Mouse (Mus musculus): ENCODE measurements around the gene Foxo1. TPM values are rescaled to one million over a fixed set of nuclear protein-coding genes. Genes with fewer than 3 reads are reported as not detected.

The Foxo1 gene
- polyA plus RNA-seq, 1 experiment from 2014 or later: 3.9 TPM

- WGBS: 77% methylated on average over 9 of the region's 9 CpGs
- Histone ChIP-seq H3K36me3 (replicated peaks; ENCODE audit: control insufficient read depth, insufficient read depth) (no peaks in the 10 kb centered on the region), H3K9me3 (ENCODE audit: control insufficient read depth, low read length) (no peaks in the 10 kb centered on the region), H3K4me3 (replicated peaks; ENCODE audit: low read length) (no peak overlapping the region), H3K9ac (no peak overlapping the region), H3K27me3 (ENCODE audit: control insufficient read depth, insufficient read depth, low read length) (peaks cover 19% of the 10 kb centered on the region), H3K4me1 (replicated peaks; ENCODE audit: control insufficient read depth, insufficient read depth, low read length) (no peaks in the 10 kb centered on the region; the same call in 1 of the 2 replicates), H3K27ac (no peak overlapping the region), H3K4me2 (replicated peaks) (no peak overlapping the region)
- ATAC-seq (ENCODE audit: low FRiP score) (no peak), DNase-seq (ENCODE audit: low spot score) (no peak)
Measured at GRCm38 (mm10) chr3:52275037-52275555, 7.0 kb downstream of the Foxo1 start.

- Histone ChIP-seq H3K4me2 (replicated peaks) (no peak overlapping the region), H3K27ac (no peak overlapping the region), H3K4me3 (replicated peaks; ENCODE audit: low read length) (no peak overlapping the region), H3K4me1 (replicated peaks; ENCODE audit: control insufficient read depth, insufficient read depth, low read length) (0 out of 2 replicates have a peak, but pooled peaks cover 5% of the 10 kb centered on the region), H3K9me3 (ENCODE audit: control insufficient read depth, low read length) (no peaks in the 10 kb centered on the region), H3K9ac (no peak overlapping the region), H3K36me3 (replicated peaks; ENCODE audit: control insufficient read depth, insufficient read depth) (no peaks in the 10 kb centered on the region), H3K27me3 (ENCODE audit: control insufficient read depth, insufficient read depth, low read length) (no peaks in the 10 kb centered on the region)
- 100% methylated on average over 1 of the region's 1 CpGs for WGBS
- ATAC-seq (ENCODE audit: low FRiP score) (no peak), DNase-seq (ENCODE audit: low spot score) (no peak)
Measured at GRCm38 (mm10) chr3:52280681-52281080, 12.5 kb downstream of the Foxo1 start.

GRCm38 (mm10) chr3:52281882-52282281, 13.7 kb downstream of the Foxo1 start:
- H3K9me3 ChIP-seq (ENCODE audit: control insufficient read depth, low read length): no peaks in the 10 kb centered on the region
- DNase-seq (ENCODE audit: low spot score): no peak
- H3K27ac ChIP-seq: no peak overlapping the region
- no peak for ATAC-seq (ENCODE audit: low FRiP score)
- no peak overlapping the region for H3K4me3 ChIP-seq (replicated peaks; ENCODE audit: low read length)
- no peaks in the 10 kb centered on the region for H3K36me3 ChIP-seq (replicated peaks; ENCODE audit: control insufficient read depth, insufficient read depth)
- WGBS: 85% methylated on average over 3 of the region's 3 CpGs
- 0 out of 2 replicates have a peak, but pooled peaks cover 5% of the 10 kb centered on the region for H3K4me1 ChIP-seq (replicated peaks; ENCODE audit: control insufficient read depth, insufficient read depth, low read length)
- H3K4me2 ChIP-seq (replicated peaks): no peak overlapping the region
- H3K9ac ChIP-seq: no peak overlapping the region
- no peaks in the 10 kb centered on the region for H3K27me3 ChIP-seq (ENCODE audit: control insufficient read depth, insufficient read depth, low read length)

GRCm38 (mm10) chr3:52282369-52282768, 14.2 kb downstream of the Foxo1 start:
- H3K4me1 ChIP-seq (replicated peaks; ENCODE audit: control insufficient read depth, insufficient read depth, low read length): 0 out of 2 replicates have a peak, but pooled peaks cover 5% of the 10 kb centered on the region

GRCm38 (mm10) chr3:52283521-52283920, 15.4 kb downstream of the Foxo1 start:
- WGBS: 95% methylated on average over 6 of the region's 6 CpGs
- H3K9me3 ChIP-seq (ENCODE audit: control insufficient read depth, low read length): no peaks in the 10 kb centered on the region
- H3K4me2 ChIP-seq (replicated peaks): no peak overlapping the region
- H3K27ac ChIP-seq: no peak overlapping the region
- H3K27me3 ChIP-seq (ENCODE audit: control insufficient read depth, insufficient read depth, low read length): no peaks in the 10 kb centered on the region
- H3K4me1 ChIP-seq (replicated peaks; ENCODE audit: control insufficient read depth, insufficient read depth, low read length): 0 out of 2 replicates have a peak, but pooled peaks cover 5% of the 10 kb centered on the region
- H3K4me3 ChIP-seq (replicated peaks; ENCODE audit: low read length): no peak overlapping the region
- ATAC-seq (ENCODE audit: low FRiP score) (no peak), DNase-seq (ENCODE audit: low spot score) (no peak)
- no peak overlapping the region for H3K9ac ChIP-seq
- H3K36me3 ChIP-seq (replicated peaks; ENCODE audit: control insufficient read depth, insufficient read depth): no peaks in the 10 kb centered on the region

More at GRCm38 (mm10) chr3:52282369-52282768, 14.2 kb downstream of the Foxo1 start:
- Histone ChIP-seq H3K4me3 (replicated peaks; ENCODE audit: low read length) (no peak overlapping the region), H3K27me3 (ENCODE audit: control insufficient read depth, insufficient read depth, low read length) (no peaks in the 10 kb centered on the region), H3K4me2 (replicated peaks) (no peak overlapping the region), H3K9me3 (ENCODE audit: control insufficient read depth, low read length) (no peaks in the 10 kb centered on the region), H3K27ac (no peak overlapping the region), H3K9ac (no peak overlapping the region), H3K36me3 (replicated peaks; ENCODE audit: control insufficient read depth, insufficient read depth) (no peaks in the 10 kb centered on the region)
- DNase-seq (ENCODE audit: low spot score) (no peak), ATAC-seq (ENCODE audit: low FRiP score) (no peak)
- 63% methylated on average over 2 of the region's 2 CpGs for WGBS

- no peaks in the 10 kb centered on the region for H3K9me3 ChIP-seq (ENCODE audit: control insufficient read depth, low read length)
- DNase-seq (ENCODE audit: low spot score) (no peak), ATAC-seq (ENCODE audit: low FRiP score) (no peak)
- WGBS: 96% methylated on average over 2 of the region's 2 CpGs
- no peaks in the 10 kb centered on the region for H3K36me3 ChIP-seq (replicated peaks; ENCODE audit: control insufficient read depth, insufficient read depth)
- H3K4me1 ChIP-seq (replicated peaks; ENCODE audit: control insufficient read depth, insufficient read depth, low read length): no peaks in the 10 kb centered on the region
- H3K9ac ChIP-seq: no peak overlapping the region
- H3K27me3 ChIP-seq (ENCODE audit: control insufficient read depth, insufficient read depth, low read length): no peaks in the 10 kb centered on the region
- H3K4me2 ChIP-seq (replicated peaks): no peak overlapping the region
- no peak overlapping the region for H3K27ac ChIP-seq
- H3K4me3 ChIP-seq (replicated peaks; ENCODE audit: low read length): no peak overlapping the region
Measured at GRCm38 (mm10) chr3:52290811-52291210, 22.7 kb downstream of the Foxo1 start.

- DNase-seq (ENCODE audit: low spot score) (no peak), ATAC-seq (ENCODE audit: low FRiP score) (no peak)
- Histone ChIP-seq H3K4me2 (replicated peaks) (no peak overlapping the region), H3K4me1 (replicated peaks; ENCODE audit: control insufficient read depth, insufficient read depth, low read length) (no peaks in the 10 kb centered on the region), H3K4me3 (replicated peaks; ENCODE audit: low read length) (no peak overlapping the region), H3K9me3 (ENCODE audit: control insufficient read depth, low read length) (no peaks in the 10 kb centered on the region), H3K9ac (no peak overlapping the region), H3K27me3 (ENCODE audit: control insufficient read depth, insufficient read depth, low read length) (no peaks in the 10 kb centered on the region), H3K27ac (no peak overlapping the region), H3K36me3 (replicated peaks; ENCODE audit: control insufficient read depth, insufficient read depth) (no peaks in the 10 kb centered on the region)
- 84% methylated on average over 7 of the region's 7 CpGs for WGBS
Measured at GRCm38 (mm10) chr3:52292498-52292897, 24.4 kb downstream of the Foxo1 start.

GRCm38 (mm10) chr3:52293946-52294345, 25.8 kb downstream of the Foxo1 start:
- Histone ChIP-seq H3K9me3 (ENCODE audit: control insufficient read depth, low read length) (no peaks in the 10 kb centered on the region), H3K9ac (no peak overlapping the region), H3K4me2 (replicated peaks) (no peak overlapping the region), H3K27ac (no peak overlapping the region), H3K36me3 (replicated peaks; ENCODE audit: control insufficient read depth, insufficient read depth) (no peaks in the 10 kb centered on the region), H3K4me1 (replicated peaks; ENCODE audit: control insufficient read depth, insufficient read depth, low read length) (no peaks in the 10 kb centered on the region), H3K27me3 (ENCODE audit: control insufficient read depth, insufficient read depth, low read length) (no peaks in the 10 kb centered on the region), H3K4me3 (replicated peaks; ENCODE audit: low read length) (no peak overlapping the region)
- DNase-seq (ENCODE audit: low spot score): no peak
- 65% methylated on average over 5 of the region's 5 CpGs for WGBS
- no peak for ATAC-seq (ENCODE audit: low FRiP score)

GRCm38 (mm10) chr3:52295688-52296087, 27.6 kb downstream of the Foxo1 start:
- Histone ChIP-seq H3K4me2 (replicated peaks) (no peak overlapping the region), H3K27me3 (ENCODE audit: control insufficient read depth, insufficient read depth, low read length) (no peaks in the 10 kb centered on the region), H3K27ac (no peak overlapping the region), H3K36me3 (replicated peaks; ENCODE audit: control insufficient read depth, insufficient read depth) (no peaks in the 10 kb centered on the region), H3K9me3 (ENCODE audit: control insufficient read depth, low read length) (no peaks in the 10 kb centered on the region), H3K9ac (no peak overlapping the region), H3K4me1 (replicated peaks; ENCODE audit: control insufficient read depth, insufficient read depth, low read length) (no peaks in the 10 kb centered on the region), H3K4me3 (replicated peaks; ENCODE audit: low read length) (no peak overlapping the region)
- DNase-seq (ENCODE audit: low spot score) (no peak), ATAC-seq (ENCODE audit: low FRiP score) (no peak)
- 84% methylated on average over 1 of the region's 1 CpGs for WGBS

GRCm38 (mm10) chr3:52296224-52296760, 28.2 kb downstream of the Foxo1 start:
- no peak overlapping the region for H3K9ac ChIP-seq
- H3K9me3 ChIP-seq (ENCODE audit: control insufficient read depth, low read length): no peaks in the 10 kb centered on the region
- no peaks in the 10 kb centered on the region for H3K4me1 ChIP-seq (replicated peaks; ENCODE audit: control insufficient read depth, insufficient read depth, low read length)
- H3K27me3 ChIP-seq (ENCODE audit: control insufficient read depth, insufficient read depth, low read length): no peaks in the 10 kb centered on the region
- H3K4me3 ChIP-seq (replicated peaks; ENCODE audit: low read length): no peak overlapping the region
- ATAC-seq (ENCODE audit: low FRiP score) (no peak), DNase-seq (ENCODE audit: low spot score) (no peak)
- H3K36me3 ChIP-seq (replicated peaks; ENCODE audit: control insufficient read depth, insufficient read depth): no peaks in the 10 kb centered on the region
- WGBS: 82% methylated on average over 7 of the region's 7 CpGs
- H3K4me2 ChIP-seq (replicated peaks): no peak overlapping the region
- H3K27ac ChIP-seq: no peak overlapping the region
